Mouse (Mus musculus) MEL (cell line): ENCODE results near the gene Gm7849.
"Not testable (repeated sequence)": the region's sequence is repeated elsewhere in the genome, so short reads cannot be mapped to it uniquely, and the experiment has no call there.

Experiments used
- GABPA ChIP-seq: IDR thresholded peaks from 2 replicates; pipeline ENCODE4 v1.6.1; 2012; ENCODE audit warnings: low read depth, mild to moderate bottlenecking, inconsistent platforms, low read length, improper control_type of control experiment, moderate library complexity
- RCOR1 ChIP-seq: IDR thresholded peaks from 2 replicates; pipeline ENCODE4 v1.6.1; 2012; ENCODE audit warnings: low read depth, mild to moderate bottlenecking, inconsistent platforms, low read length, improper control_type of control experiment
- TAL1 ChIP-seq: IDR thresholded peaks from 2 replicates; pipeline ENCODE4 v1.6.1; 2012; ENCODE audit warnings: mild to moderate bottlenecking, inconsistent platforms, low read length, moderate library complexity, mixed read lengths

- not testable (repeated sequence) for TF ChIP-seq TAL1, GABPA, RCOR1
Observed at GRCm38 (mm10) chr8:21456460-21456859, at the start of gene Gm7849.
